Mouse (Mus musculus) liver, postnatal 0 days (tissue): ENCODE results near the gene Smyd3. TPM values are rescaled to one million over a fixed set of nuclear protein-coding genes. Genes with fewer than 3 reads are reported as not detected.

Source experiments
- ATAC-seq: fragments of 200-750 bp; cut with Nextera tagmentation; 2 replicates; pipeline ENCODE4 v1.8.0; 2017; ENCODE audit warnings: mild to moderate bottlenecking, moderate library complexity
- DNase-seq: peaks from one replicate; pipeline ENCODE4 v3.0.0-alpha.2; 2016
- H3K27ac ChIP-seq: fragments of 300-500 bp; sonication (generic); 2 replicates; pipeline ENCODE4 v1.5.1; 2014; ENCODE audit warnings: antibody characterized with exemption, moderate library complexity, mild to moderate bottlenecking, low read depth
- H3K27me3 ChIP-seq: fragments of 300-500 bp; sonication (generic); 2 replicates; pipeline ENCODE4 v1.6.1; 2014; ENCODE audit warnings: low read length, control low read depth, mixed read lengths; ENCODE audit not compliant: insufficient read depth
- H3K36me3 ChIP-seq: fragments of 300-500 bp; sonication (generic); replicated peaks from 2 replicates; pipeline ENCODE4 v1.6.1; 2014; ENCODE audit warnings: mild to moderate bottlenecking, control low read depth, low read length, moderate library complexity, mixed read lengths; ENCODE audit not compliant: insufficient read depth
- H3K4me1 ChIP-seq: fragments of 300-500 bp; sonication (generic); 2 replicates; pipeline ENCODE4 v1.6.1; 2014; ENCODE audit warnings: antibody characterized with exemption, mild to moderate bottlenecking, control low read depth; ENCODE audit not compliant: insufficient read depth
- H3K4me2 ChIP-seq: fragments of 300-500 bp; sonication (generic); 2 replicates; pipeline ENCODE4 v1.6.1; 2014; ENCODE audit warnings: low read depth, mild to moderate bottlenecking, low read length, moderate library complexity, mixed read lengths
- H3K4me3 ChIP-seq: fragments of 300-500 bp; sonication (generic); 2 replicates; pipeline ENCODE4 v1.5.1; 2014; ENCODE audit warnings: low read depth, low read length
- H3K9ac ChIP-seq: fragments of 300-500 bp; sonication (generic); replicated peaks from 2 replicates; pipeline ENCODE4 v1.6.1; 2014; ENCODE audit warnings: mild to moderate bottlenecking, moderate library complexity
- H3K9me3 ChIP-seq: fragments of 300-500 bp; sonication (generic); 2 replicates; pipeline ENCODE4 v1.6.1; 2016; ENCODE audit warnings: mild to moderate bottlenecking, control low read depth, low read length, mixed read lengths
- CTCF ChIP-seq: sonication (generic); IDR thresholded peaks from 2 replicates; pipeline ENCODE4 v1.5.1; 2016; ENCODE audit warnings: antibody characterized with exemption, low read depth
- EP300 ChIP-seq: IDR thresholded peaks from 2 replicates; pipeline ENCODE4 v1.6.1; 2016; ENCODE audit warnings: antibody characterized with exemption, low read depth, mild to moderate bottlenecking
- WGBS: fragments of 180-500 bp; shearing (Covaris S2); extraction: QIAGEN DNeasy Blood & Tissue Kit; methylation state at CpG from one replicate; pipeline ENCODE4 v1.1.7; 2014; ENCODE audit not compliant: insufficient replicate concordance; 5-methylcytosine and 5-hydroxymethylcytosine counted together
- polyA plus RNA-seq: library from polyadenylated mRNA; unstranded; fragments of >200 nt; fragmentation: Nextera tagmentation; extraction: Ambion mirVana; gene quantifications from 2 replicates; pipeline ENCODE4 v1.2.1, GENCODE M21; 2015

Smyd3 gene
- polyA plus RNA-seq, 1 experiment from 2014 or later = 5.1 TPM

DNA sequence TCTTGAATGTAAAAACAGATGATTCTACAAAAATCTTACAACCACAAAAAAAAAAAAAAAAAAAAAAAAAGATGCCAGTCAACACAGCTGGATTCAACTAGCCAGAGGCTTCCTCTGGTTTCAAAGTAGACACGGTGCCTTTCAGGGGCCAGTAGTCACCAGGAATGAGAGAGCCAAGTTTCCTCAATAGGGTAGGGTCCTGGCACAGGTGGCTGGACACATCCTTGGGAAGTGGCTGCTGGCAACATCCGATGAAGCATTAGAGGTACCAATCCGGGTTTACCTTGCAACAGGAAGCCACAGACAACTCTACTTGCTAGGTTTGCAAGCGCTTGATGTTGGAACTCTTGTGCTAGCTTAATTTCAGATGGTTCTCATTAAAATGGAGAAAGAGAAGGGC, 459.2 kb downstream of the Smyd3 start:
- H3K4me3 ChIP-seq = no peak overlapping the region
- no peak for ATAC-seq
- peaks cover 28% of the 10 kb centered on the region for H3K4me1 ChIP-seq
- no peaks in the 10 kb centered on the region for H3K9me3 ChIP-seq
- no peak overlapping the region for H3K4me2 ChIP-seq
- H3K9ac ChIP-seq = no peak overlapping the region
- H3K36me3 ChIP-seq = no peaks in the 10 kb centered on the region
- no peaks in the 10 kb centered on the region for H3K27me3 ChIP-seq
- H3K27ac ChIP-seq = no peak overlapping the region
- TF ChIP-seq CTCF (no peak), EP300 (no peak)
- 74% methylated on average over 4 of the region's 4 CpGs for WGBS
- DNase-seq = no peak

- TF ChIP-seq EP300 (peak; percentile 71), CTCF (no peak)
- WGBS = 42% methylated on average over 3 of the region's 3 CpGs
- no peak overlapping the region for H3K9ac ChIP-seq
- H3K4me3 ChIP-seq = no peak overlapping the region
- H3K36me3 ChIP-seq = no peaks in the 10 kb centered on the region
- H3K9me3 ChIP-seq = no peaks in the 10 kb centered on the region
- H3K27me3 ChIP-seq = no peaks in the 10 kb centered on the region
- DNase-seq (no peak), ATAC-seq (peak; percentile 81)
- H3K4me2 ChIP-seq = no peak overlapping the region
- no peak overlapping the region for H3K27ac ChIP-seq
- peaks cover 15% of the 10 kb centered on the region for H3K4me1 ChIP-seq
Observed at GRCm38 (mm10) chr1:179055760-179056159, 462.1 kb downstream of the Smyd3 start.

- Histone ChIP-seq H3K9me3 (no peaks in the 10 kb centered on the region), H3K9ac (no peak overlapping the region), H3K36me3 (no peaks in the 10 kb centered on the region), H3K4me3 (no peak overlapping the region), H3K4me2 (no peak overlapping the region), H3K27me3 (no peaks in the 10 kb centered on the region), H3K4me1 (peaks cover 10% of the 10 kb centered on the region; the same call in 1 of the 2 replicates), H3K27ac (no peak overlapping the region)
- ATAC-seq (peak; percentile 58), DNase-seq (no peak)
- 61% methylated on average over 7 of the region's 7 CpGs for WGBS
- no peak for TF ChIP-seq CTCF
- no peak for TF ChIP-seq EP300
Observed at GRCm38 (mm10) chr1:179054385-179055116, 463.3 kb downstream of the Smyd3 start.

DNA sequence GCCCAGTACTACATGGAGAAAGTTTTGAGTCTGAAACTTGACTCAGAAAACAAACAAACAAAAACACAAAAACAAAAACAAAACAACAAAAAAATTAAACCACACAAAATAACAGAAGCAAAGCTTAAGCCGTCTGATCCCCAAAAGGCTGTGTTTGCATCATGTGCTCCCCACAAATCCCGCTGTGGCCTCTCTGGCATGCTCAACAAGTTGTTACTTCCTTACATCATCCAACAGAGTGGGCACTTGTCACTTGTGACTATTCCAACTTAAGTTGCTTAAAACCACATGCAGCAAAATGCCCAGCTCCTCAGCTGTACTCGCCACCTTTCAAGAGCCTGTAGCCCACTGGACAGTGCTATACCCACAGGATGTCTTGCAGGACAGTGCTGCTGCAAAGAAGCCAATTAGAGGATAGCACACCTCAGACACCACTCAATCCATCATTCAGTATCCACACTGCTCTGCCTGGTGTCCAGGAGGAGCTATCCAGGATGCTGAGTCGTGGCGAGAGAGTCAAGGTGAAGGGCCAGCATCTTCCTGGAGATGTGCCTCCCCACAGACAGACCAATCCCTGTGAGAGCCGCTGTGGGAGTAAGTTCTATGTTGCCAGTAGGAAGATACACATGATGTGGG, 465.2 kb downstream of the Smyd3 start:
- H3K9ac ChIP-seq = no peak overlapping the region
- TF ChIP-seq EP300 (no peak), CTCF (no peak)
- ATAC-seq (no peak), DNase-seq (no peak)
- no peaks in the 10 kb centered on the region for H3K36me3 ChIP-seq
- H3K4me1 ChIP-seq = peaks cover 10% of the 10 kb centered on the region; the same call in 1 of the 2 replicates
- no peaks in the 10 kb centered on the region for H3K9me3 ChIP-seq
- H3K4me2 ChIP-seq = no peak overlapping the region
- H3K27me3 ChIP-seq = no peaks in the 10 kb centered on the region
- 77% methylated on average over 6 of the region's 6 CpGs for WGBS
- H3K4me3 ChIP-seq = no peak overlapping the region
- no peak overlapping the region for H3K27ac ChIP-seq

- H3K36me3 ChIP-seq = no peaks in the 10 kb centered on the region
- no peak overlapping the region for H3K4me2 ChIP-seq
- TF ChIP-seq CTCF (no peak), EP300 (no peak)
- DNase-seq (no peak), ATAC-seq (no peak)
- H3K4me1 ChIP-seq = peaks cover 5% of the 10 kb centered on the region; the same call in 1 of the 2 replicates
- H3K27ac ChIP-seq = no peak overlapping the region
- WGBS = 89% methylated on average over 13 of the region's 13 CpGs
- no peak overlapping the region for H3K9ac ChIP-seq
- no peak overlapping the region for H3K4me3 ChIP-seq
- H3K27me3 ChIP-seq = no peaks in the 10 kb centered on the region
- H3K9me3 ChIP-seq = no peaks in the 10 kb centered on the region
Observed at GRCm38 (mm10) chr1:179047931-179048596, 469.8 kb downstream of the Smyd3 start.
